Mouse (Mus musculus): ENCODE results near the gene Tfdp1.

The Tfdp1 gene

DNA sequence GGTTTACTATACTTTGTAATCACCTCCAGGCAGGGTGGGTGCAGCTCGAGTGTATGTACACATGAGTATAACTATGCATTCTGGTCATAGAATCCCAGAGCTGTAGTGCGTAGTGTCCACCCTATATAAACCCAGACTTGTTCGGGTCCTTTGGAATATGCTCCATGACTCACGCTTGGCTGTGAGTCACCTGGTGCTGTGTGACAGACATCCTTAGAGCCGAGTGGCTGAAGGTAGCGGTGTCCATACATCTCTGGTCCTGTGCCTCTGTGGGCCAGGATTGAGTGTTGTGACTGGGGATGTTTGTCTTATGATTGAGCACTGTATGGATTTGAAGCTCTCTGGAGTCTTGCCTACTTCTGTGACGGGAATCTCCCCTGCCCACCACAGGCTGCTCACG is 14.1 kb downstream of the Tfdp1 start:
- no peak for DNase-seq (ENCODE audit: low spot score in 2 of 2)

- DNase-seq (ENCODE audit: low spot score in 2 of 2), result no peak
Measured at GRCm38 (mm10) chr8:13353155-13353833, 14.7 kb downstream of the Tfdp1 start.

GRCm38 (mm10) chr8:13353883-13354282 is 15.3 kb downstream of the Tfdp1 start:
- DNase-seq (ENCODE audit: low spot score in 2 of 2), result no peak

DNA sequence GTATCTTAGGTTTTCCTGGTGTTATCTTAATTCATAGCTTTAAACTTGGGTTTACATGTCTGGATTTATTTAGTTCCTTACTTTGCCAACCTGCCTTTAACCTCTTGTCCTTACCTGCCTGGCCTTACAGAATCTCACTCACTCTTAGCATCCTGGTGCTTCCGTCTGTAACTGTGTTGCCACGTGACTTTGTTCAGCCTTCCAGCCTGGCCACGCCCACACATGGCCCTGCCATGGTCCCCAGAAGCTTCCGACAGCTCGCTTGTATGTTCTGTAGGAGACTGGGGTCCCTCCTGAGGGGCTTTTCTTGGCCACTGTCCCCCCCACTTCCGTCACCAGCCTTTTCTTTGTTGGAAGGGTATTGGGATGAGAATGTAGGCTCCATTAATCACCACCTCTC is 17.7 kb downstream of the Tfdp1 start:
- no peak for DNase-seq (ENCODE audit: low spot score in 2 of 2)

DNA sequence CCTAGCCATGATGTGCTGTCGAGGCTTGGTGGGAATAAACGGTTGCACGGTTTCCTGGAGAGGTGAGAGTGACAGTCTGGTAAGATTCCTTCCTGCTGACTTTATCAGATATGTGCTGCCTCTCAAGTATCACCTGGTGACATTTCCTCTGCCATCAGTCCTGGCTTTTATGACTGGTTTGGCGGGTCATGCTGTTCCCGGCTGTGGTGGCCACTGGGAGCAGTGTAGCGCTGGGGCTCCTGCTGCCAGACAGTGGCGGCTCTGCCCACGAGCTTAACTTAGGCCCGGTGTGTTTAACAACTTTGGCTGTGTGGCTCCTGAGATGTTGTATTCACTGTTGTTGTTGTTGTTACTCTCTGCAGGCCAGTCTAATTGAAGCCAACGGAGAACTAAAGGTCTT is 18.1 kb downstream of the Tfdp1 start:
- DNase-seq (ENCODE audit: low spot score in 2 of 2), result peak; percentile 42 to 45

DNA sequence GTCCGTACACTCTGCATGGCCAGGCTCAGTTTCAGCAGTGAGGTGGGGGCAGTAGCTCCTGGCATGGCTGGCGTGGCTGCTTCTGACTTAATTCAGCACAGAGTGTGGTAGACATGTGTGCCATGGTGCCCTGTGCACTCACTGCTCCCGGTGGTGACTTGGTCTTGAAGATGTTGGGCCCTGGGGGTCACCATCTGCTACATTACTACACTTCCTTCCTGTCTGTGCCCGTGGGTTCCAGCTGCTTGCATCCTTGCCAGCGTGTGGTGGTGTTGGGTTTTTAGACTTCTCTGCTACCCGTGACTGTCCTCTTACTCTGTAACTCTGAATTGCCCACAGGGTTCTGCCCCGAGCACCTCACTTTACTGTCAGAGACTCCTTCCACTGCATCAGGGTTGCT is 21.7 kb downstream of the Tfdp1 start:
- no peak for DNase-seq (ENCODE audit: low spot score in 2 of 2)

GRCm38 (mm10) chr8:13361865-13362264 is 23.3 kb downstream of the Tfdp1 start:
- no peak for DNase-seq (ENCODE audit: low spot score in 2 of 2)

DNA sequence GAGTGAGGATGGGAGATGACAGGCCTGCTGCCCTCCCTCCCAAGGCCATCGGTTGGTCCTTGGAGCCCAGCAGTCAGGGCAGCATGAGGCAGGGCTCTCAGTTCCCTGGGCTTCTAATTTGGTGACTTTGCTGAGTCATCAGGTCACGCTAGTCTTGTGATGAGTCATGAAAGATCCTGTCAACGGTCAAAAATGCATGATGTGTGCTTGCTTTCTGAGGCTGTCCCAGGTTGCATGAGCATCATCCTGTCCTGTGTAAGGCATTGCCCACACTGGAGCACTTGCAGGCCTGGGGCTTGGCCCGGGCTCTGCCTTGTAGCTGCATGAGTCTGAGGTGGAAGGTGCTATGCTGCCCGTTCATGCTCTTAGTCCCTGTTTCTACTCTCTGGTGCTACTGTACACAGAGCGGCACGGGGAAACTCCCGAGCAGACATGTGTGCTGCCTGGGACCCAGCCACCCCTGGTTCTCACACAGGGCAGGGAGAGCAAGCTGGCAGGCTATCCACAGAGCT is 34.7 kb downstream of the Tfdp1 start:
- DNase-seq (ENCODE audit: low spot score in 2 of 2), result no peak

- DNase-seq (ENCODE audit: low spot score in 2 of 2), result no peak
Measured at GRCm38 (mm10) chr8:13381630-13382029, 43.1 kb downstream of the Tfdp1 start.

DNA sequence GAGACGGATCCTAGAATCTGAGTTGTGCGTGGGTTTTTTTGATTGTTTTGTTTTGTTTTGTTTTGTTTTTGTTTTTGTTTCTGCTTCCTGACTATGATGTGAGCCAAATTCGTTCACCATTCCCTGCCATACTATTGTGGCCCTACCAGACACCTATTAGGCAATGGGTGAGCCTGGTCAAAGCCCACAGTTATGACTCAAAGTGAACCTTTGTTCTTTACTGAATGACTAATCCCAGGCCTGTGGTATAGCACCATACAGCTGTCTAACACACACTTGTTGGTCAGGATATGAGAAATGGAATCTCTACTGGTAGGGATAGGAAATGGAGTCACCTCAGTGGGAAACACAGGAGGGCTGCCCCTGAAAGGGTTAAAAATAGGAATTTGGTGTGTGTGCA is 44.0 kb downstream of the Tfdp1 start:
- DNase-seq (ENCODE audit: low spot score in 2 of 2), result no peak

- DNase-seq (ENCODE audit: low spot score in 2 of 2), result no peak
Measured at GRCm38 (mm10) chr8:13382999-13383398, 44.4 kb downstream of the Tfdp1 start.

GRCm38 (mm10) chr8:13386366-13386765 is 47.8 kb downstream of the Tfdp1 start:
- DNase-seq (ENCODE audit: low spot score in 2 of 2), result no peak

GRCm38 (mm10) chr8:13387728-13388127 is 49.2 kb downstream of the Tfdp1 start:
- DNase-seq (ENCODE audit: low spot score in 2 of 2), result no peak

- DNase-seq (ENCODE audit: low spot score in 2 of 2), result no peak
Measured at GRCm38 (mm10) chr8:13388744-13389143, 50.2 kb downstream of the Tfdp1 start.

- no peak for DNase-seq (ENCODE audit: low spot score in 2 of 2)
Measured at GRCm38 (mm10) chr8:13393869-13394268, 55.3 kb downstream of the Tfdp1 start.

- DNase-seq (ENCODE audit: low spot score in 2 of 2), result no peak
Measured at GRCm38 (mm10) chr8:13396725-13397124, 58.2 kb downstream of the Tfdp1 start, which contains the start of gene Atp4b. Atp4b (minus strand) TSS chr8:13396825.

DNA sequence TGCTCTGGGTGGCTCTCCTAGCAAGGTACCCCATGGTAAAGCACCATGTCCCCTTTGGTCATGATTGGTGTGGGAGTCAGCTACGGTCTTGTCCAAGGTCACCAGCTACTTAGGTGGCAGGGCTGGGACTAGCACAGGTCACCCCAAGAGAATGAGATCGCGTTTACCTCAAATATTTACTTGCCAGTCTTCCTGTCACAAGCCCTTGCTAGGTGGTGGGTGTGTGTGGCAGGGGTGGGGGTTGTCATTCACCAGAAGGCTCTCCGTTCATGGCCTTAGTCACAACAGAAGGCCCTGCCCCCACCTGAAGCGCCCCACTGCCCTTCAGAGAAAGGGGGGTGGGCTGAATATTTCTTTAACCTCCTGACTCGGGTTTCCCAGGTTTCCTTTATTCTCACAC is 65.0 kb downstream of the Tfdp1 start:
- DNase-seq (ENCODE audit: low spot score in 2 of 2), result no peak

GRCm38 (mm10) chr8:13404666-13405131 is 66.1 kb downstream of the Tfdp1 start, which contains the start of gene Grk1:
Grk1 (plus strand) TSS chr8:13405081.
- DNase-seq (ENCODE audit: low spot score in 2 of 2), result no peak

DNA sequence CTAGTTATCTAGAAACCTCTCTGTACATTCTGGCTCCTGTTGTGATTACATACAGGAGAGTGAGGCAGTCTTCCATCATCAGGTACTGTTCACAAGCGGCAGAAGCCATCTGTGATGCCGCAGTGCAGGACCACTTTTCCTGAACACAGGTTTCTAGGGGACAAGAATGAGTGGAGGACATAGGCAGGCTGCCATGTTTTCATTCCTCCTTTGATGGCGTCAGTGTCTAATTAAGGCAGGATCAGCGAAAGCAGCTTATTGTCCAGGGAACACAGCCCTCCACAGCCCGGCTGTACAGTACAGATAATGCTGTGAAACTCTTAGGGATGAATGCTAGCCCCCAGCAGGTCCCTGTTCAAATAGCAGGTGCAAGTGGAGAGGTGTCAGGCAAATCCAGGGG is 67.5 kb downstream of the Tfdp1 start:
- no peak for DNase-seq (ENCODE audit: low spot score in 2 of 2)

DNA sequence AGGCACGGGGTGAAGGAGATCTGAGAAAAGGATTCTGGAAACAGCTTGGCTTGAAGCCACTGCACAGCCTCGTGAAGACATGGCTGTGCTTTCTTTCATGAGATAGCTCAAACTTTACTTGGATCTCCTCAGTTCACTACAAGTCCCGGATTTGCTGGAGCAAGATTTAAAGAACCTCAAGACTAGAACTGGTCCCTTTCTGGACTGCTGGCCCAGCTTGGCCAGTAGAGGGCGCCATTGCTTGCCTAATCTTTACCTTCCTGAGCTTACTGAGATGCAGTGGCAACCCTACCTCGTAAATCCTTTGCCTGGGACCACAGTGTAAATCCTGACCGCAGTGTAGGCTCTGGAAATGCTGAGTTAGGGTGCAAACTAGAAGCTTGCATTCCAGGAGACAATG is 73.0 kb downstream of the Tfdp1 start:
- DNase-seq (ENCODE audit: low spot score in 2 of 2), result peak in 1 of 2 experiments; percentile 50

- DNase-seq (ENCODE audit: low spot score in 2 of 2), result no peak
Measured at GRCm38 (mm10) chr8:13412891-13413558, 74.5 kb downstream of the Tfdp1 start.

DNA sequence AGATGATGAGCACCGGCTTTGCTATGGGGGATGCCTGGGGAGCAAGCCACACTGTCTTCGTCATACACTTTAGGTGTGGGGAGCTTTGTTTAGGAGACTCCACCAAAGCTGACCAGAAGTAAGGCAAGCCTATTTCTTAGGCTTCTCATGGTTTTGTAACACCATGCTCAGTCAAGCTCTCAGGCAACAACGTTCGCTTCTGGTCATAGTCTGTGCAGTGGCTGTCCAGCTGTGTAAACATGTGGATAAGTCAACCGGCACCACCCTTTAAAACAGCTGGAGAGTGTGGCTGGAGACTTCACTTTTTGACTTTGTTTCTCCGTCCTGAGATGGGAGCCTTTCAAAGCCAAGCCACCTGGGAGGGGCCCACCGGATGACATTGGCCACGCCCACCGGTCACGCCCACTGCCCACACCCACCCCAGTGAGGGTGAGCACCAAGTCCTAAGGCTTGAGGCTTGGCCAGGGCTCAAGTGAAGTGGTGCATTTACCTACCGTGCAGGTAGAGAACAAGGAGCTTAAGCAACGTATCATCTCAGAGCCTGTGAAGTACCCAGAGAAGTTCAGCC is 75.4 kb downstream of the Tfdp1 start:
- DNase-seq (ENCODE audit: low spot score in 2 of 2), result no peak

DNA sequence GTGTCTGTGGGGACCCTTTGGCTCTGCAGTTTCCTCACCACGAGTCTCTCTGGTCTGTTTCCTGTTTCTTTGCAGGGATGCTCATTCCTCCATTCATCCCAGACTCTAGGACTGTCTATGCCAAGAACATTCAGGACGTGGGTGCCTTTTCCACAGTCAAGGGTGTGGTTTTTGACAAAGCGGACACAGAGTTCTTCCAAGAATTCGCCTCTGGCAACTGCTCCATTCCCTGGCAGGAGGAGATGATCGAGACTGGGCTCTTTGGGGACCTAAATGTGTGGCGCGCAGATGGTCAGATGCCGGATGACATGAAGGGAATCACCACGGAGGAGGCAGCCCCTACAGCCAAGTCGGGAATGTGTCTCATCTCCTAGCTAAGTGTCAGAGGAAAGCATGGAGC is 77.3 kb downstream of the Tfdp1 start:
- DNase-seq (ENCODE audit: low spot score in 2 of 2), result no peak
